8 mouse cellular contexts compared by ENCODE assay signal in the genomic region with DNA sequence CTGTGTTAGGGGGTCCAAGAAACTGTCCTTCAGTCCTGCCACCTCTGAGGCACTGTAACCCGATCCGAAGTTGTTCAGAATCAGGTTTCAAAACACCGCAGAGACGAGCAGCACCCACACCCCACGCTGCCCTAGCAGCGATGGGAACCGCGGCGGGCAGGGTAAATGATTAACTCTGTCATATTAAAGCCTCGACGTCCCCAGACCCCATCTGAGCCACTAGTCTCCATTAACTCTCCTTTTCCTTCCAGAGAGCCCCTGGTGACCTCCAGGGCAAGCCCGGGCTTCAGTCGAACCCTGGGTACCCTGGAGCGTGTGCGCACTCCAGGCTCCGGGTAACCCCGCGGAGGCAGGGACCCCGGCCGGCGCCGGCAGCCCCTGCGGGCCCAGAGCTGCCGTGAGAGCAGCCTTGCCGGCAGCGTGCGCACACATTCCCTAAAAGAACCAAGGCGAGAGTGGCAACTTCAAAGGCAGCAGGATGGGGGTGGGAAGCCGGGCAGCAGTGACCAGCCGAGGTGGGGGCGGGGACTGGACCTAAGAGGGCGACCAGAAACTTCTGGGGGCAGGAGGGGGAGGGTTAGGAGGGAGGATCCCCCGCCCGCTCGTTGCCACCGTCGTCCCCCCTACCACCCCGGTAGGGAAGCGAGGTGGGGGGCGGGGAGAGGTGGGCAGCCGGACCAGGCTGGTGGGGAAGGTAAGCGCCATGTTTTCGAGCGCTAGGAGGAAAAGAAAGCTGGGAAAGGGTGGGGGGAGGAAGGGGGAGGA. TPM values are rescaled to one million over a fixed set of nuclear protein-coding genes. Genes with fewer than 3 reads are reported as not detected.
A peak's percentile ranks its signal among the peaks of the same experiment; 100 is the strongest.
DNase-seq lines count a peak whose midpoint lies in the region; ATAC-seq and TF ChIP-seq lines count a peak whose summit lies in the region.

No protein-coding gene starts in this region.

- WGBS in heart, embryonic 15.5 days: 1% methylated on average over 43 of the region's 44 CpGs
- WGBS in kidney, postnatal 0 days: under 1% methylated on average over 37 of the region's 44 CpGs
- 2% methylated on average over 44 of the region's 44 CpGs for WGBS in stomach, embryonic 16.5 days

- DNase-seq in CD4-positive, CD25-positive, alpha-beta regulatory T cell, adult 2 months (ENCODE audit: low read depth, low spot score): peak; percentile 28
- peak; percentile 66 for DNase-seq in MN1 (ENCODE audit: low spot score)
- peak; percentile 47 for DNase-seq in embryo, embryonic 9.5 days (ENCODE audit: extremely low spot score)
- peak; percentile 63 for DNase-seq in kidney, postnatal 0 days (ENCODE audit: low spot score)

- H3K4me3 ChIP-seq in heart, embryonic 15.5 days: peak overlapping the region; percentile 82
- peak overlapping the region; percentile 79 for H3K4me3 ChIP-seq in kidney, postnatal 0 days (replicated peaks; ENCODE audit: low read depth, low read length)
- peak overlapping the region; percentile 69 for H3K4me3 ChIP-seq in stomach, embryonic 16.5 days (replicated peaks; ENCODE audit: low read length)

- no peaks in the 10 kb centered on the region for H3K27me3 ChIP-seq in heart, embryonic 15.5 days
- no peaks in the 10 kb centered on the region for H3K27me3 ChIP-seq in kidney, postnatal 0 days (ENCODE audit: insufficient read depth, low read length)
- H3K27me3 ChIP-seq in stomach, embryonic 16.5 days (ENCODE audit: control insufficient read depth, insufficient read depth, low read length): no peaks in the 10 kb centered on the region

- H3K4me1 ChIP-seq in heart, embryonic 15.5 days (replicated peaks): peaks cover 20% of the 10 kb centered on the region
- no peaks in the 10 kb centered on the region; the same call in 1 of the 2 replicates for H3K4me1 ChIP-seq in kidney, postnatal 0 days (replicated peaks; ENCODE audit: insufficient read depth, low read length)
- peaks cover 8% of the 10 kb centered on the region; the same call in 1 of the 2 replicates for H3K4me1 ChIP-seq in stomach, embryonic 16.5 days (ENCODE audit: control insufficient read depth, insufficient read depth, low read length)

- no peak for ATAC-seq in CD4-positive, CD25-positive, alpha-beta regulatory T cell, adult 4 months
- 0 out of 2 replicates have a peak, but pooled peaks have one; percentile 28 for ATAC-seq in heart, embryonic 15.5 days (replicated peaks; ENCODE audit: insufficient number of reproducible peaks, insufficient read depth, low FRiP score, low read depth)
- peak; percentile 12; the same call in 1 of the 2 replicates for ATAC-seq in kidney, postnatal 0 days (replicated peaks; ENCODE audit: low FRiP score, low read depth)
- ATAC-seq in megakaryocyte, adult 5-6 weeks (ENCODE audit: poor library complexity, severe bottlenecking): 0 out of 2 replicates have a peak, but pooled peaks have one; percentile 6
- ATAC-seq in stomach, embryonic 16.5 days (ENCODE audit: insufficient read depth, low FRiP score): no peak

- H3K4me2 ChIP-seq in heart, embryonic 15.5 days: peak overlapping the region; percentile 99
- peak overlapping the region; percentile 98 for H3K4me2 ChIP-seq in kidney, postnatal 0 days (ENCODE audit: low read length)
- peak overlapping the region; percentile 100 for H3K4me2 ChIP-seq in stomach, embryonic 16.5 days (ENCODE audit: low read depth, low read length)

- peak overlapping the region; percentile 70 for H3K9ac ChIP-seq in heart, embryonic 15.5 days
- H3K9ac ChIP-seq in kidney, postnatal 0 days (ENCODE audit: low read depth, low read length): peak overlapping the region; percentile 73
- H3K9ac ChIP-seq in stomach, embryonic 16.5 days (ENCODE audit: low read length): peak overlapping the region; percentile 75

- TF ChIP-seq CTCF in kidney, postnatal 0 days (IDR thresholded peaks at IDR 0.05; ENCODE audit: low read depth): no peak

- peak overlapping the region; percentile 70 for H3K27ac ChIP-seq in heart, embryonic 15.5 days
- peak overlapping the region; percentile 90 for H3K27ac ChIP-seq in kidney, postnatal 0 days
- no peak overlapping the region for H3K27ac ChIP-seq in stomach, embryonic 16.5 days (ENCODE audit: low read length)

- no peaks in the 10 kb centered on the region for H3K9me3 ChIP-seq in heart, embryonic 15.5 days (replicated peaks)
- no peaks in the 10 kb centered on the region for H3K9me3 ChIP-seq in kidney, postnatal 0 days (replicated peaks; ENCODE audit: low read length)
- no peaks in the 10 kb centered on the region for H3K9me3 ChIP-seq in stomach, embryonic 16.5 days (replicated peaks; ENCODE audit: control insufficient read depth, low read length)

- no peaks in the 10 kb centered on the region for H3K36me3 ChIP-seq in heart, embryonic 15.5 days
- H3K36me3 ChIP-seq in kidney, postnatal 0 days (ENCODE audit: insufficient read depth, low read length): no peaks in the 10 kb centered on the region
- H3K36me3 ChIP-seq in stomach, embryonic 16.5 days (ENCODE audit: control insufficient read depth, insufficient read depth, low read length): no peaks in the 10 kb centered on the region

RNA-seq across cellular contexts. Expression of gene Six4, which starts 1.5 kb away (rescaled TPM):
- polyA plus RNA-seq in CD4-positive, CD25-positive, alpha-beta regulatory T cell, adult 4 months (2017; shearing (Covaris generic)): under 1 TPM in 1 of 2 experiments, not detected in 1; 0.16 TPM
- 0.82 and 1.5 TPM in 2 replicates for polyA plus RNA-seq in heart, embryonic 15.5 days (2015; fragmentation: Nextera tagmentation; extraction: Ambion mirVana)
- 2.2 and 2.7 TPM in 2 replicates for polyA plus RNA-seq in kidney, postnatal 0 days (2015; fragmentation: Nextera tagmentation; extraction: Ambion mirVana)
- total RNA-seq in megakaryocyte, adult 5-6 weeks (2015): not detected in 2 replicates
- 0.07 TPM in 1 of 2 replicates, not detected in the other for total RNA-seq in megakaryocyte, adult 5-6 weeks (2017)
- 0.56 and 0.71 TPM in 2 replicates for polyA plus RNA-seq in stomach, embryonic 16.5 days (2015; fragmentation: Nextera tagmentation; extraction: Ambion mirVana)

RNA-seq across cellular contexts. Expression of gene Mnat1, which starts 11.8 kb away (rescaled TPM):
- polyA plus RNA-seq in CD4-positive, CD25-positive, alpha-beta regulatory T cell, adult 4 months (2017; shearing (Covaris generic)): 10 to 100 TPM; 29.4 to 31.4 TPM
- 17.7 and 20.1 TPM in 2 replicates for polyA plus RNA-seq in heart, embryonic 15.5 days (2015; fragmentation: Nextera tagmentation; extraction: Ambion mirVana)
- polyA plus RNA-seq in kidney, postnatal 0 days (2015; fragmentation: Nextera tagmentation; extraction: Ambion mirVana): 38.0 and 38.1 TPM in 2 replicates
- 11.0 and 17.1 TPM in 2 replicates for total RNA-seq in megakaryocyte, adult 5-6 weeks (2015)
- total RNA-seq in megakaryocyte, adult 5-6 weeks (2017): 14.4 and 20.5 TPM in 2 replicates
- 24.4 and 25.9 TPM in 2 replicates for polyA plus RNA-seq in stomach, embryonic 16.5 days (2015; fragmentation: Nextera tagmentation; extraction: Ambion mirVana)

RNA-seq across cellular contexts. Expression of gene Six1, which starts 58.1 kb away (rescaled TPM):
- polyA plus RNA-seq in CD4-positive, CD25-positive, alpha-beta regulatory T cell, adult 4 months (2017; shearing (Covaris generic)): not detected
- polyA plus RNA-seq in heart, embryonic 15.5 days (2015; fragmentation: Nextera tagmentation; extraction: Ambion mirVana): 0.62 and 3.7 TPM in 2 replicates
- polyA plus RNA-seq in kidney, postnatal 0 days (2015; fragmentation: Nextera tagmentation; extraction: Ambion mirVana): 0.26 and 0.46 TPM in 2 replicates
- 0.04 and 0.11 TPM in 2 replicates for total RNA-seq in megakaryocyte, adult 5-6 weeks (2015)
- total RNA-seq in megakaryocyte, adult 5-6 weeks (2017): not detected in 2 replicates
- polyA plus RNA-seq in stomach, embryonic 16.5 days (2015; fragmentation: Nextera tagmentation; extraction: Ambion mirVana): 0.06 and 1.9 TPM in 2 replicates

Comparison
In these comparisons a context has a peak if more than half of its experiments do, and no peak if none do; other contexts are left out.
1. ATAC-seq: peak in heart, embryonic 15.5 days (single experiment), kidney, postnatal 0 days (single experiment) and megakaryocyte, adult 5-6 weeks (single experiment); none in CD4-positive, CD25-positive, alpha-beta regulatory T cell, adult 4 months (single experiment) and stomach, embryonic 16.5 days (single experiment).
2. Peak in every context shown above with its lines, with median percentiles within 50 percentile points of each other: DNase-seq, H3K4me2 ChIP-seq, H3K4me3 ChIP-seq and H3K9ac ChIP-seq.